Mouse (Mus musculus): Measurements from ENCODE around the gene Gas2l3. TPM values are rescaled to one million over a fixed set of nuclear protein-coding genes. Genes with fewer than 3 reads are reported as not detected.

Gene Gas2l3
- polyA plus RNA-seq, 1 experiment from 2014 or later, result 7.6 TPM

DNA sequence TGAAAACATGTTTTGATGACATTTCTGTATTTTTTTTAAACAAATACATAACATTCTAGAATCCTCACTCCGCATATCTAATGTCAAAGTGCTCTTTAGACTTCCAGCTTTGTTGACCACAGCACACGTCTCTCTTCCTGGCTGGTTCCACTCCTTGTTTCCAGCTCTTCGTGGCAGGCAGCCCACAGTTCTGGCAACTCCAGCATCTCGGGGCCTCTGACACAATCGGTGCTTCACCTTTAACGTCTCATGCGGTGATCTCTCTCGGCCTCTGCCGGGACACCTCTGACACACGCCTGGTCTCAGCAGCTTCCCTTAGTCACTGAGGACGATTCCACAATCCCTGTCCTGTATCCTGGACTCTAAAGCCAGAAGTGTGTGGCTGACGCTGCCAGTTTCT is 5.8 kb downstream of the Gas2l3 start:
- no peak overlapping the region for H3K27ac ChIP-seq (ENCODE audit: low read depth, low read length)
- no peak for ATAC-seq (replicated peaks; ENCODE audit: low FRiP score)
- no peak overlapping the region for H3K4me2 ChIP-seq
- no peak overlapping the region for H3K9ac ChIP-seq (ENCODE audit: low read depth, low read length)
- no peaks in the 10 kb centered on the region for H3K9me3 ChIP-seq (ENCODE audit: control insufficient read depth, low read length)
- no peaks in the 10 kb centered on the region for H3K27me3 ChIP-seq (replicated peaks; ENCODE audit: control insufficient read depth, insufficient read depth, low read length)
- peaks cover 3% of the 10 kb centered on the region for H3K4me1 ChIP-seq (replicated peaks; ENCODE audit: control insufficient read depth, insufficient read depth, low read length)
- no peak for DNase-seq (ENCODE audit: low spot score)
- no peak overlapping the region for H3K4me3 ChIP-seq (ENCODE audit: low read depth, low read length)
- 84% methylated on average over 12 of the region's 12 CpGs for WGBS
- peaks cover 5% of the 10 kb centered on the region; the same call in 1 of the 2 replicates for H3K36me3 ChIP-seq (ENCODE audit: control insufficient read depth, insufficient read depth, low read length)

- H3K27me3 ChIP-seq (replicated peaks; ENCODE audit: control insufficient read depth, insufficient read depth, low read length), result no peaks in the 10 kb centered on the region
Observed at GRCm38 (mm10) chr10:89437472-89437871, 6.3 kb downstream of the Gas2l3 start.

GRCm38 (mm10) chr10:89435920-89436319 is 7.8 kb downstream of the Gas2l3 start:
- no peaks in the 10 kb centered on the region for H3K27me3 ChIP-seq (replicated peaks; ENCODE audit: control insufficient read depth, insufficient read depth, low read length)
- peaks cover 5% of the 10 kb centered on the region; the same call in 1 of the 2 replicates for H3K36me3 ChIP-seq (ENCODE audit: control insufficient read depth, insufficient read depth, low read length)
- ATAC-seq (replicated peaks; ENCODE audit: low FRiP score), result no peak
- H3K4me1 ChIP-seq (replicated peaks; ENCODE audit: control insufficient read depth, insufficient read depth, low read length), result peaks cover 3% of the 10 kb centered on the region
- no peak for DNase-seq (ENCODE audit: low spot score)
- 86% methylated on average over 9 of the region's 9 CpGs for WGBS
- H3K4me3 ChIP-seq (ENCODE audit: low read depth, low read length), result no peak overlapping the region
- H3K9me3 ChIP-seq (ENCODE audit: control insufficient read depth, low read length), result no peaks in the 10 kb centered on the region
- H3K9ac ChIP-seq (ENCODE audit: low read depth, low read length), result no peak overlapping the region
- H3K4me2 ChIP-seq, result no peak overlapping the region
- no peak overlapping the region for H3K27ac ChIP-seq (ENCODE audit: low read depth, low read length)

More at GRCm38 (mm10) chr10:89437472-89437871, 6.3 kb downstream of the Gas2l3 start:
- Histone ChIP-seq H3K9ac (ENCODE audit: low read depth, low read length) (no peak overlapping the region), H3K27ac (ENCODE audit: low read depth, low read length) (no peak overlapping the region), H3K4me2 (no peak overlapping the region), H3K9me3 (ENCODE audit: control insufficient read depth, low read length) (no peaks in the 10 kb centered on the region), H3K36me3 (ENCODE audit: control insufficient read depth, insufficient read depth, low read length) (peaks cover 5% of the 10 kb centered on the region; the same call in 1 of the 2 replicates), H3K4me1 (replicated peaks; ENCODE audit: control insufficient read depth, insufficient read depth, low read length) (peaks cover 3% of the 10 kb centered on the region), H3K4me3 (ENCODE audit: low read depth, low read length) (no peak overlapping the region)
- 84% methylated on average over 9 of the region's 9 CpGs for WGBS
- no peak for DNase-seq (ENCODE audit: low spot score)
- ATAC-seq (replicated peaks; ENCODE audit: low FRiP score), result no peak

DNA sequence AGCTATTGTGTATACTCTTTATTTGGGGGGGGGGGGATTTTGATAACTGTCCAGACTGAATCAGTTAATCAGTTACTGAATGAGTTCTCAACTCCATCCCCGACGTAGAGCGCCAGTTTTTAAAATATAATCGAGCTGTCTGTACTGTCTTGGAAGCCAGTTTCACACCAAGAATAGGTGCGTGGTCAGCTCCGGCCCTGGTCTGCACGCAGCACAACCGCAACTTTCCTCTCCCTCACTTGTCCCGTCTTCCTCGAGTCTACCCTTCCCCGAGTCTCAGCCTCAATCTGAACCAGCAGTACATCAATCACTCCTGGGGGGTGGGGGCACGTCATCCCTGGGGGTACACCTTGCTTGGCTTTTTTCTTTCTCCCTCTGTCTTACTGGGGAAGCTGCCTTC is 8.4 kb downstream of the Gas2l3 start:
- H3K27me3 ChIP-seq (replicated peaks; ENCODE audit: control insufficient read depth, insufficient read depth, low read length), result no peaks in the 10 kb centered on the region
- DNase-seq (ENCODE audit: low spot score) (no peak), ATAC-seq (replicated peaks; ENCODE audit: low FRiP score) (no peak)
- H3K4me3 ChIP-seq (ENCODE audit: low read depth, low read length), result no peak overlapping the region
- H3K27ac ChIP-seq (ENCODE audit: low read depth, low read length), result no peak overlapping the region
- H3K4me2 ChIP-seq, result no peak overlapping the region
- H3K4me1 ChIP-seq (replicated peaks; ENCODE audit: control insufficient read depth, insufficient read depth, low read length), result peaks cover 3% of the 10 kb centered on the region
- 89% methylated on average over 12 of the region's 12 CpGs for WGBS
- no peak overlapping the region for H3K9ac ChIP-seq (ENCODE audit: low read depth, low read length)
- H3K36me3 ChIP-seq (ENCODE audit: control insufficient read depth, insufficient read depth, low read length), result peaks cover 5% of the 10 kb centered on the region; the same call in 1 of the 2 replicates
- H3K9me3 ChIP-seq (ENCODE audit: control insufficient read depth, low read length), result no peaks in the 10 kb centered on the region

- ATAC-seq (replicated peaks; ENCODE audit: low FRiP score) (no peak), DNase-seq (ENCODE audit: low spot score) (no peak)
- Histone ChIP-seq H3K4me2 (no peak overlapping the region), H3K9ac (ENCODE audit: low read depth, low read length) (no peak overlapping the region), H3K36me3 (ENCODE audit: control insufficient read depth, insufficient read depth, low read length) (peaks cover 5% of the 10 kb centered on the region; the same call in 1 of the 2 replicates), H3K27ac (ENCODE audit: low read depth, low read length) (no peak overlapping the region), H3K4me1 (replicated peaks; ENCODE audit: control insufficient read depth, insufficient read depth, low read length) (peaks cover 3% of the 10 kb centered on the region), H3K4me3 (ENCODE audit: low read depth, low read length) (no peak overlapping the region), H3K27me3 (replicated peaks; ENCODE audit: control insufficient read depth, insufficient read depth, low read length) (no peaks in the 10 kb centered on the region), H3K9me3 (ENCODE audit: control insufficient read depth, low read length) (no peaks in the 10 kb centered on the region)
- 87% methylated on average over 17 of the region's 17 CpGs for whole genome bisulfite sequencing
Observed at GRCm38 (mm10) chr10:89434509-89435210, 9.1 kb downstream of the Gas2l3 start.

GRCm38 (mm10) chr10:89432743-89433142 is 11.0 kb downstream of the Gas2l3 start:
- H3K4me3 ChIP-seq (ENCODE audit: low read depth, low read length), result no peak overlapping the region
- H3K36me3 ChIP-seq (ENCODE audit: control insufficient read depth, insufficient read depth, low read length), result peaks cover 10% of the 10 kb centered on the region; the same call in 1 of the 2 replicates
- DNase-seq (ENCODE audit: low spot score) (no peak), ATAC-seq (replicated peaks; ENCODE audit: low FRiP score) (no peak)
- H3K9me3 ChIP-seq (ENCODE audit: control insufficient read depth, low read length), result no peaks in the 10 kb centered on the region
- H3K27ac ChIP-seq (ENCODE audit: low read depth, low read length), result no peak overlapping the region
- no peaks in the 10 kb centered on the region; the same call in none of the 2 replicates for H3K4me1 ChIP-seq (replicated peaks; ENCODE audit: control insufficient read depth, insufficient read depth, low read length)
- no peak overlapping the region for H3K4me2 ChIP-seq
- H3K9ac ChIP-seq (ENCODE audit: low read depth, low read length), result no peak overlapping the region
- H3K27me3 ChIP-seq (replicated peaks; ENCODE audit: control insufficient read depth, insufficient read depth, low read length), result no peaks in the 10 kb centered on the region
- 89% methylated on average over 13 of the region's 13 CpGs for WGBS

- H3K4me1 ChIP-seq (replicated peaks; ENCODE audit: control insufficient read depth, insufficient read depth, low read length), result no peaks in the 10 kb centered on the region; the same call in none of the 2 replicates
- DNase-seq (ENCODE audit: low spot score) (no peak), ATAC-seq (replicated peaks; ENCODE audit: low FRiP score) (no peak)
- peaks cover 7% of the 10 kb centered on the region; the same call in 1 of the 2 replicates for H3K36me3 ChIP-seq (ENCODE audit: control insufficient read depth, insufficient read depth, low read length)
- H3K4me3 ChIP-seq (ENCODE audit: low read depth, low read length), result no peak overlapping the region
- WGBS, result 84% methylated on average over 7 of the region's 7 CpGs
- H3K4me2 ChIP-seq, result no peak overlapping the region
- no peaks in the 10 kb centered on the region for H3K27me3 ChIP-seq (replicated peaks; ENCODE audit: control insufficient read depth, insufficient read depth, low read length)
- no peaks in the 10 kb centered on the region for H3K9me3 ChIP-seq (ENCODE audit: control insufficient read depth, low read length)
- H3K9ac ChIP-seq (ENCODE audit: low read depth, low read length), result no peak overlapping the region
- H3K27ac ChIP-seq (ENCODE audit: low read depth, low read length), result no peak overlapping the region
Observed at GRCm38 (mm10) chr10:89430751-89431150, 13.0 kb downstream of the Gas2l3 start.

- Histone ChIP-seq H3K27me3 (replicated peaks; ENCODE audit: control insufficient read depth, insufficient read depth, low read length) (no peaks in the 10 kb centered on the region), H3K4me3 (ENCODE audit: low read depth, low read length) (no peak overlapping the region), H3K27ac (ENCODE audit: low read depth, low read length) (no peak overlapping the region), H3K9ac (ENCODE audit: low read depth, low read length) (no peak overlapping the region), H3K4me2 (no peak overlapping the region), H3K9me3 (ENCODE audit: control insufficient read depth, low read length) (no peaks in the 10 kb centered on the region), H3K4me1 (replicated peaks; ENCODE audit: control insufficient read depth, insufficient read depth, low read length) (no peaks in the 10 kb centered on the region), H3K36me3 (ENCODE audit: control insufficient read depth, insufficient read depth, low read length) (peaks cover 15% of the 10 kb centered on the region; the same call in 1 of the 2 replicates)
- WGBS, result 83% methylated on average over 11 of the region's 11 CpGs
- no peak for ATAC-seq (replicated peaks; ENCODE audit: low FRiP score)
- DNase-seq (ENCODE audit: low spot score), result no peak
Observed at GRCm38 (mm10) chr10:89424800-89425393, 18.9 kb downstream of the Gas2l3 start.
